Mouse (Mus musculus) embryo, embryonic 11.5 days (tissue): Measurements from ENCODE around the gene Adcy9.
"Not testable (repeated sequence)": the region's sequence is repeated elsewhere in the genome, so short reads cannot be mapped to it uniquely, and the experiment has no call there.

Experiments used
- DNase-seq: peaks from one replicate; pipeline ENCODE4 v3.0.0-alpha.2; 2012; ENCODE audit warnings: low read depth, low spot score

Gene Adcy9

DNA sequence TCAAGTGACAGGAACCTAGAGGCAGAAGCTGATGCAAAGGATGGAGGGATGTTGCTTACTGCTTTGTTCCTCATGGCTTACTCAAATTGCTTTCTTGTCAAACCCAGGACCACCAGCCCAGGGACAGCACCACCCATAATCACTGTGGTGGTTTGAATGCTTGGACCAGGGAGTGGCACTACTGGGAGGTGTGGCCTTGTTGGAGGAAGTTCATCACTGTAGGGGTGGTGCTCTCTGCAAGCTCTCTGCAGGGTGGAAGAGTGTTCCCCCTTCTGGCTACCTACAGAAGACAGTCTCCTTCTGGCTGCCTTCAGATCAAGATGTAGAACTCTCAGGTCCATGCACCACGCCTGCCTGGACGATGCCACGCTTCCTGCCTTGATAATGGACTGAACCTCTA is 148.0 kb downstream of the Adcy9 start:
- no peak for DNase-seq

DNA sequence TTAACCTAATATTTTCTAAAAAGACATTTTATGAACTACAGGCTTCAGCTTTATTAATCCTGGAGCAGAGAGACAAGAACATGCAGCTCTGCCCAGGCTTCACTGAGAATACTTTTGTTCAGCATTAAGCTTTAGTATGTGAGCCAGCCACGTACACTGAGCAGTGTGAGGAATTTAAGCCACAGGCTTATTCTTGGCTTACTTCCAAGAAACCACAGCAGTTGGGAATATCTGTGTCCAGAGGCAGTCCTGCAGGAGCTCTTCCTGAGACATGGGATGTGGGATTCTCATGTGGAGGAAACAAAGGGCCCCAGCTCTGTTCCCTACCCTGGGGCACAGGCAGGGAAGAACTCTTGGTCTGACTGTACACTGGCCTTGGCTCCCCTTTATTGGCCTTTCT is 149.4 kb downstream of the Adcy9 start:
- DNase-seq: peak; percentile 32

DNA sequence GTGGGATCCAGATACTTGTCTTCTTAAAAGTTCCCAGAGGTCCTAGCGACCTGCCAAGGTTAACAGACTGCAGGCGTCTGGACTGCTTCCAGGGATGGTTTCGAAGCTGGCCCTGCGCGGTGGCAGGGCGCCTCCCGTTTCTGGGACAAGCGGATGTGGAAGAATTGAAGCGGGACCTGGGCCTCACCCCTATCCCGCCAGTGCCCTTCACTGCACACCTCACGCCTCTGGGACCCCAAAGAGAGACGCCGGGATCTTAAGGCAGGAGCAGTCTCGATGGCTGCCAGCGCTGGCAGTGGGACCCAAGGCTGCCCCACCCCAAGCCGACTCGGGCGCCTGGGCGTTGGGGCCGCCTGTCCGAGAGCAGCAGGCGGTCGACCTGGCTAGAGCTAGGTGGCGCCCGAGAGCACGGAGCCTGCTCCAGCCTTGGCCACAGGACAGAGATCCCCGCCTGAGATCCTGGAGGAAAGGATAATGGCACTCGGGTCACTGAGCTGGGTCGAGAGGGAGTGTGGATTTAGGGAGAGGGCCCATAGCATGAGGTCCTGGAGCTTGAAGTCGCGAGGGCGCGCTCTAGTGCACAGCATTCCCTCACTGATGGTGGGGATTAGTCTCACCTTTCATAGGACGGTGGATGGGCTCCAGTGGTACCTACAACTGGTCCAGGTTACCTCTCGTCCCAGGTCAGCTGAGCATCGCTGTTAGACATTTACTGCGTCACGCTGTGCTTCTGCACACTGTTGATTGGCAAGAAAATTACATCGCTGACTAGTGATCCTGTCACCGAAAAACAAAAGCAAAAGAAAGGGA is 152.2 kb downstream of the Adcy9 start:
- peak; percentile 70 for DNase-seq

DNA sequence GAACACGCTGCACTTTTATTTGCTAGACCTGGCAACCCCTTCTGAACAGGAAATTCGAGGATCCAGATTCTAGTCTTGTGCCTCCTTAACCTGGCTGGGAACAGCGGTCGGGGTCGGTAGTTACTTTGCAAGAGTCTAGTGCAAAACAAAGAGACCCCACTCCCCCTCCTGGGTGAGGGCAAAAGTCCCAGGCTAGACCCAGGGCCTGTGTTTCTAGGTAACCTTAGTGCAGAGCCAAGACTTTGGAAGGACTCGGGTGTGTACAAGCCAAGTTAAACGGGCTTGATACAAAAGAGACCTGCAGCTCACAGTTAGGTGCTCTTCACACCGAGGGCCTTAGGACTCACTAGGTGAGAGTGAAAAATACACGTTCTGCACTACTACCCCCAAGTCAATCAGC is 152.8 kb downstream of the Adcy9 start:
- DNase-seq: no peak

DNA sequence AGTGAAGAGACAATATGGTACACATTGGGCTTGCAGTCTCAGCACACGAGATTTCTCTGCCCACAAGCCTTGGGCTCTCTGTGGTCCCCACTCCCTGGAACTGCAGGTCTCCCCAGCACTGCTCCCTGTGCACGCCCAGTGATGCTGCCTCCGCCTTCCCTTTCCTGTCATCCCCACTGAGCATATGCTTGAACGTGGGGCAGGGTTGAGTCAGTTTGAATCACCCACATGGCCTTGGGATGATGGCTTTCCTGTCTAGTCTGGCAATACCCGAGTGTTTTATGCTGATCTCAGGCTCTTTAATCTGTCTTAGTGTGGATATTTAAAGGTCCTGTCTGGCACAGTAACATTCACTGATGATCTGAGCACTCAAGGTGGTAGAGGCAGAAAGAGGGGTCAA is 154.9 kb downstream of the Adcy9 start:
- no peak for DNase-seq

DNA sequence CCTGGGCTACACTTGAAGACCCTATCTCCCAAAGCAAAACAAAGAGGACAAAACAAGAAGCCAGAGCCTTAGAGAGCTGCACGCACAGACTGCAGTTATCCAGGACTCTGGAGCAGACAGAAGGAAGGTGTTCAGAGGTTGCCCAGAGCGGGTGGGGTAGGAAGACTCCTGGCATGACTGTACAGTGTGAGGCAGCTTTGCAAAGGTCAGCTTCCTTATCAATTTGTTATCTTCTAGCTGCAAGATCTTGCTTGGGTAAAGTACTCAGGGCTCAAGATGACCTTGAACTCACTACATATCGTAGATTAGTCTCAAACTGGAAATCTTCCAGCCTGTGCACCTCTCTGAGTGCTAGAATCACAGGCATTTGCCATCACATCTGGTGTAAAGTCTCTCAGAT is 156.8 kb downstream of the Adcy9 start:
- DNase-seq: no peak

DNA sequence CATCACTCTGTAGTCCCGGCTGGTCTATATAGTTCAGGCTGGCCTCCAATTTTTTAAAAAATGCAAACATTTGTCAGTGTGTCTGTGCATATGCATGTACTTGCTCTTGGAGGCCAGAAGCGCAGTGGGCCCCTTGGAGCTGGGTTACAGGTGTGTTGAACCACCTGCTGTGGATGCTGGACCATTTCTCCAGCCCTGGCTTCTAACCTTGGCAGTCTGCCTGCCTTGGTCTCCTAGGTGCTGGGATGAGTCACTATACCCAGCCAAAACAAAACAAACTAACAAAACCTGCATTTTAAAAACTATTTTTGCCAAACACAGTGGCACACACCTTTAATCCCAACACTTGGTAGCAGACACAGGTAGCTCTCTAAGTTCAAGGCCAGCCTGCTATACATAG is 162.8 kb downstream of the Adcy9 start:
- DNase-seq: no peak

DNA sequence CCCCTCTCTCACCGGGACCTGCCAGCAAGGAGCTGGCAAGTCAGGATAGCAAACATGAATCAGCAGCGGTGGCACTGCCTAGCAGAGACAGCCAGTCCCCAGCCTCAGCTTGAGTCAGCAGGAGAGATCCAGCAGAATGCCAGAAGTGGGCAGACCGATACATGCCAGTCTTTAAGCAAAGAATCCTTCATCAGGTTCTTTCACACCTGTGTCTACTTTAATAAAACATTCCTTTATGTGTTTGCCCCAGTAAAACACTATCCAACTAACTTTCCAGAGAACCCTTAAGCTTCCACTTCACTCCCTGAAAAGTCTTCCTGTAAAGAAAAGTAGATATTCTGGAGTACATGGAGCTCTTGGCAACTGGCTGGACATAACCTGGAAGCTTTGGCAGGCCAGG is 171.5 kb downstream of the Adcy9 start:
- DNase-seq: no peak

DNA sequence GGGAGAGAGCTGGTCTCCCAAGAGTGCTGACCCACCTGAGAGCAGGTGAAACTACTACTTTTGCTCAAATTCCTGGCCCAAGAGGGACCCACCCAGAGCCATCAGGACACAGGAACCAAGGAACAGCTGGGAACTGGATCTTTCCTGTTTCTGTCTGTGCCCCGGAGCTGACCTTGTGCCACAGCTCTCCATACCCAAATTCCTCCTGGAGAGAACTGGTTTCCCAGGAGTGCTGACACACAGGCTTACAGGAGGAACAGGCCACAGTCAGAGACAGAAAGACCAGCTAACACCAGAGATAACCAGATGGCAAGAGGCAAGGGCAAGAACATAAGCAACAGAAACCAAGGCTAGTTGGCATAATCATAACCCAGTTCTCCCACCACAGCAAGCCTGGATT is 175.1 kb downstream of the Adcy9 start:
- not testable (repeated sequence) for DNase-seq
